Mouse (Mus musculus) ES-E14 (cell line): ENCODE measurements around the gene Esyt2. TPM values are rescaled to one million over a fixed set of nuclear protein-coding genes. Genes with fewer than 3 reads are reported as not detected.

Experiments
- DNase-seq: peaks from one replicate; pipeline ENCODE4 v3.0.0-alpha.2; 2013; ENCODE audit warnings: low read depth, low spot score
- H3K27ac ChIP-seq: 2 replicates; pipeline ENCODE4 v1.5.1; 2012; ENCODE audit warnings: low read depth, mild to moderate bottlenecking, low read length, moderate library complexity, mixed read lengths; ENCODE audit not compliant: poor library complexity, insufficient read depth, severe bottlenecking
- H3K36me3 ChIP-seq: 2 replicates; pipeline ENCODE4 v1.6.1; 2012; ENCODE audit warnings: mild to moderate bottlenecking, low read length, moderate library complexity, mixed read lengths; ENCODE audit not compliant: control insufficient read depth, poor library complexity, insufficient read depth, severe bottlenecking
- H3K4me1 ChIP-seq, 2 experiments: fragments of 150-350 bp in 1 of 2; sonication (generic) in 1 of 2; 2 replicates each; pipeline ENCODE4 v1.6.1; 2012; ENCODE audit warnings: low read length in 2 of 2, mild to moderate bottlenecking in 1 of 2, mixed read lengths in 1 of 2; ENCODE audit not compliant: control insufficient read depth in 2 of 2, insufficient read depth in 2 of 2, poor library complexity in 1 of 2
- H3K4me3 ChIP-seq, 2 experiments: fragments of 150-350 bp in 1 of 2; sonication (generic) in 1 of 2; 2 replicates each; pipeline ENCODE4 v1.5.1; 2012; ENCODE audit warnings: low read length in 2 of 2, low read depth in 1 of 2, mild to moderate bottlenecking in 1 of 2, mixed read lengths in 1 of 2; ENCODE audit not compliant: insufficient read depth in 1 of 2, poor library complexity in 1 of 2, severe bottlenecking in 1 of 2
- H3K9ac ChIP-seq: 2 replicates; pipeline ENCODE4 v1.6.1; 2012; ENCODE audit warnings: low read depth, mild to moderate bottlenecking, low read length, mixed read lengths; ENCODE audit not compliant: poor library complexity, insufficient read depth, severe bottlenecking
- H3K9me3 ChIP-seq: fragments of 150-350 bp; sonication (generic); 2 replicates; pipeline ENCODE4 v1.6.1; 2012; ENCODE audit warnings: low read depth, mild to moderate bottlenecking, low read length; ENCODE audit not compliant: control insufficient read depth, insufficient read depth
- CHD2 ChIP-seq: IDR thresholded peaks from 2 replicates; pipeline ENCODE4 v1.6.1; 2014; ENCODE audit warnings: mild to moderate bottlenecking, low read depth, low read length, inconsistent platforms
- HCFC1 ChIP-seq: IDR thresholded peaks from 2 replicates; pipeline ENCODE4 v1.6.1; 2012; ENCODE audit warnings: low read length, inconsistent platforms, borderline replicate concordance; ENCODE audit not compliant: insufficient read depth
- MAFK ChIP-seq: IDR thresholded peaks from 2 replicates; pipeline ENCODE4 v1.6.1; 2014; ENCODE audit warnings: mild to moderate bottlenecking, low read depth, low read length, inconsistent platforms; ENCODE audit not compliant: insufficient read depth
- ZC3H11A ChIP-seq: IDR thresholded peaks from 2 replicates; pipeline ENCODE4 v1.6.1; 2012; ENCODE audit warnings: low read depth, mild to moderate bottlenecking, inconsistent platforms, low read length, borderline replicate concordance
- ZNF384 ChIP-seq: IDR thresholded peaks from 2 replicates; pipeline ENCODE4 v1.6.1; 2012; ENCODE audit warnings: low read depth, low read length, inconsistent platforms
- in situ Hi-C, 2 experiments: fragments of 600-800 bp; cut with MboI; formaldehyde crosslinking; loops; one replicate each; pipeline ENCODE4 v1.15.1; 2025; ENCODE audit warnings: low sequenced_read_pairs in 2 of 2, inconsistent platforms in 1 of 2; ENCODE audit not compliant: unreplicated experiment in 2 of 2
- total RNA-seq: library from RNA; depleted of rRNA; stranded (reverse); fragments of 300-350 nt; gene quantifications from 2 replicates; pipeline ENCODE4 v1.2.3, GENCODE M21; 2012; rRNA removed

The Esyt2 gene
- total RNA-seq, 1 experiment: 44.2 TPM

- no peak for DNase-seq
- Histone ChIP-seq H3K9ac (no peak overlapping the region), H3K36me3 (peaks cover 12% of the 10 kb centered on the region), H3K4me3 (no peak overlapping the region), H3K4me1 (no peaks in the 10 kb centered on the region), H3K9me3 (no peaks in the 10 kb centered on the region), H3K27ac (no peak overlapping the region)
- TF ChIP-seq ZNF384 (no peak), CHD2 (no peak), HCFC1 (no peak), ZC3H11A (no peak), MAFK (no peak)
- in situ Hi-C loops: no loop called here
Observed at GRCm38 (mm10) chr12:116435232-116435631, 154.2 kb downstream of the Esyt2 start.

DNA sequence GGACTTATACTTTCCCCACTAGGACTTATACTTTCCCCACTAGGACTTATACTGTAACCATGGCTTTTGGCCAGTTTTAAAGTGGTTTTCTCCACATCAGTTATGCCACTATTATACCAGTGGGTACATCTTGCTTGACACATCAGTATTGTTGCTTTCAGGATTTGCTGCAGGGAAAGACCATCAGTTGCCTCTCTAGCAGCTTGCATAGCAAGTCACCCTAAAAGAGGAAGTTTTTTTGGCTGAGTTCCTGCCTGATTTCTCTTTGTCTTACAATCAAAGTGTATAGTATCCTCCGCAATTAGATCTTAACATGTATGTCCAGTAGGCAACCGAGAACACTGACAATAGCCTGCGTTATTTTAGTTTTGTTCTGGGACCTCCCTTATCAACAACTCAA, 155.1 kb downstream of the Esyt2 start:
- no peak overlapping the region for H3K9ac ChIP-seq
- H3K27ac ChIP-seq: no peak overlapping the region
- H3K4me1 ChIP-seq: no peaks in the 10 kb centered on the region
- H3K4me3 ChIP-seq: no peak overlapping the region
- no peaks in the 10 kb centered on the region for H3K9me3 ChIP-seq
- DNase-seq: no peak
- peaks cover 13% of the 10 kb centered on the region for H3K36me3 ChIP-seq
- no peak for TF ChIP-seq CHD2
- TF ChIP-seq MAFK: no peak
- no peak for TF ChIP-seq HCFC1
- no peak for TF ChIP-seq ZC3H11A
- TF ChIP-seq ZNF384: no peak
- in situ Hi-C loops: no loop called here

- no peaks in the 10 kb centered on the region for H3K4me1 ChIP-seq
- TF ChIP-seq CHD2 (no peak), HCFC1 (no peak), ZC3H11A (no peak), MAFK (no peak), ZNF384 (no peak)
- in situ Hi-C loops: no loop called here
- H3K4me3 ChIP-seq: no peak overlapping the region
- no peaks in the 10 kb centered on the region for H3K9me3 ChIP-seq
- H3K36me3 ChIP-seq: peaks cover 20% of the 10 kb centered on the region
- no peak overlapping the region for H3K27ac ChIP-seq
- no peak overlapping the region for H3K9ac ChIP-seq
- no peak for DNase-seq
Observed at GRCm38 (mm10) chr12:116438591-116438990, 157.6 kb downstream of the Esyt2 start.

Other genes starting within 250 kb of the Esyt2 start
- gene Zfp386, start 233.5 kb upstream of the Esyt2 start, total RNA-seq: 29.0 and 30.5 TPM in 2 replicates
- gene Vipr2, start 203.5 kb upstream of the Esyt2 start, total RNA-seq: 0.05 and 0.98 TPM in 2 replicates
- gene Wdr60, start 18.2 kb upstream of the Esyt2 start, total RNA-seq: 4.0 and 5.6 TPM in 2 replicates
- gene Gm11027, start 5.8 kb upstream of the Esyt2 start, total RNA-seq: not detected in 2 replicates
- 42.4 and 55.4 TPM in 2 replicates for gene Ncapg2, start 124.2 kb downstream of the Esyt2 start, total RNA-seq
- gene Ptprn2, start 204.5 kb downstream of the Esyt2 start, total RNA-seq: 0.40 and 1.3 TPM in 2 replicates